Mouse (Mus musculus) spleen, adult 2 months (tissue): ENCODE measurements around the gene Tmem45a2. TPM values are rescaled to one million over a fixed set of nuclear protein-coding genes. Genes with fewer than 3 reads are reported as not detected.

ENCODE experiments used
- DNase-seq, 2 experiments: peaks; one replicate each; pipeline versions ENCODE4 v3.0.0 to v3.0.0-alpha.2; 2012 to 2021; ENCODE audit warnings: low spot score in 2 of 2, low read depth in 1 of 2
- H3K27ac ChIP-seq: fragments of 200-500 bp; 2 replicates; pipeline ENCODE4 v1.5.1; 2012; ENCODE audit warnings: low read length, inconsistent platforms; ENCODE audit not compliant: insufficient read depth
- H3K27me3 ChIP-seq: fragments of 200-500 bp; 2 replicates; pipeline ENCODE4 v1.6.1; 2012; ENCODE audit warnings: mild to moderate bottlenecking, moderate library complexity, low read length, inconsistent platforms; ENCODE audit not compliant: control insufficient read depth, insufficient read depth
- H3K36me3 ChIP-seq: fragments of 200-500 bp; 2 replicates; pipeline ENCODE4 v1.6.1; 2012; ENCODE audit warnings: mild to moderate bottlenecking, low read length, inconsistent platforms; ENCODE audit not compliant: control insufficient read depth, insufficient read depth
- H3K4me1 ChIP-seq: fragments of 200-500 bp; 2 replicates; pipeline ENCODE4 v1.6.1; 2011; ENCODE audit warnings: inconsistent platforms; ENCODE audit not compliant: control insufficient read depth, insufficient read depth, insufficient read length
- H3K4me3 ChIP-seq: fragments of 200-500 bp; 2 replicates; pipeline ENCODE4 v1.5.1; 2011; ENCODE audit warnings: mild to moderate bottlenecking, inconsistent platforms; ENCODE audit not compliant: insufficient read depth, insufficient read length; ENCODE audit errors: extremely low read depth
- CTCF ChIP-seq: fragments of 200-500 bp; IDR thresholded peaks from 2 replicates; pipeline ENCODE4 v1.5.1; 2011; ENCODE audit warnings: mild to moderate bottlenecking, inconsistent platforms; ENCODE audit not compliant: insufficient read depth, insufficient read length, insufficient replicate concordance; ENCODE audit errors: extremely low read depth
- POLR2A ChIP-seq: fragments of 200-500 bp; IDR thresholded peaks from 2 replicates; pipeline ENCODE4 v1.6.1; 2011; ENCODE audit warnings: low read depth, low read length, inconsistent platforms
- WGBS: fragments of 180-500 bp; shearing (Covaris S2); methylation state at CpG from one replicate; pipeline ENCODE4 v1.1.7; 2018; 5-methylcytosine and 5-hydroxymethylcytosine counted together
- polyA plus RNA-seq: library from polyadenylated mRNA; depleted of rRNA; stranded (reverse); fragments of >200 nt; gene quantifications from 2 replicates; pipeline ENCODE4 v1.2.3, GENCODE M21; 2012; rRNA removed

The Tmem45a2 gene
- polyA plus RNA-seq, result not detected in 2 replicates

DNA sequence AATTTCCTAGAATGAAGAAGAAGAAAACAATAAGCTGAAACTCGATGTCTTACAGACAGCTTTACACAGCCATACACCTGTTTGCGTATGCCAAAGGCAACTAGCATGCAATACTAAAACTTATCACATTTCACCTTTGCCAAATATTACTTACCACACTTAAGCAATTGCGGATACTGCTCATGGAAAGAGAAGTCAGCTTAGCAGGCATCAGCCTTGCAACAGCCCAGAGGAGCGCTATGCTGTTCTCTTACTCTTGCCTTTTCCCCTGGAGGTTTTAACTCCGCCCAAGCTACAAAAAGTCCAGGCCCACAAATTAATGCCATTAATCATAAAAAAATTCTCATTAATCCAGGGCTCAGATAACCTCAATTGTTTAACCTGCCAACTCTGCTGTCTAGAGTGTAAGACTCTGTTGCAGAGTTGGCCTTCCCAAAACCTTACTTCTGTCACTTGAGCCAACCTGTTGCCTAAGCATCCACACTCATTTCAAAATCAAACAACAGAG, at the start of gene Tmem45a2:
Gene Tmem45a2, minus strand, starts transcription at position 241 of the 508 bp plus-strand sequence.
- H3K27ac ChIP-seq, result no peak within 1 kb of the TSS
- no peak for TF ChIP-seq POLR2A
- no peak for TF ChIP-seq CTCF
- no peak within 1 kb of the TSS for H3K4me3 ChIP-seq
- no peaks in the 10 kb centered on the region for H3K36me3 ChIP-seq
- H3K4me1 ChIP-seq, result no peaks in the 10 kb centered on the region
- DNase-seq, result no peak
- no peaks in the 10 kb centered on the region for H3K27me3 ChIP-seq
- 89% methylated on average over 5 of the region's 5 CpGs for WGBS

DNA sequence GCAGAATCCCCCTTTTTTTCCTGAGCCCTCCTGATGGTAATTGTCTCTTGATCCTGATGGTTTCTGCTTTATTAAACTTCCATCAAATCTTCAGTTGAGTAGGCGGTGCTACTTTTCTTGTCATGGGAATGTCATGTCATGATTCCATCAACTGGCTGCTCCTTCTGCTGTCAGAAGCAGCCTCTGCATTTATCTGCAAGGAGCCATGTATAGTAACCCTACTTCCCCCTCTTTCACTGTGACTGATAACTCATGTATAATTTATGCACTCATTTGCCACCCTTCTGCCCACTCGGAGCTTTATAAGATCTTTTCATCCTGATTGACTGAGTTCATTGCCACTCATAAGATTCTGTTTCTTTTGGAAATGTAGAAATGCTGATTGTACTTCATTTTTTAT, 46.4 kb upstream of the Tmem45a2 start:
- peaks cover 2% of the 10 kb centered on the region; the same call in 1 of the 2 replicates for H3K4me1 ChIP-seq
- H3K27ac ChIP-seq, result no peak overlapping the region
- WGBS, result 55% methylated on average over 2 of the region's 2 CpGs
- TF ChIP-seq CTCF (no peak), POLR2A (no peak)
- H3K36me3 ChIP-seq, result no peaks in the 10 kb centered on the region
- no peak overlapping the region for H3K4me3 ChIP-seq
- no peak for DNase-seq
- H3K27me3 ChIP-seq, result no peaks in the 10 kb centered on the region

DNA sequence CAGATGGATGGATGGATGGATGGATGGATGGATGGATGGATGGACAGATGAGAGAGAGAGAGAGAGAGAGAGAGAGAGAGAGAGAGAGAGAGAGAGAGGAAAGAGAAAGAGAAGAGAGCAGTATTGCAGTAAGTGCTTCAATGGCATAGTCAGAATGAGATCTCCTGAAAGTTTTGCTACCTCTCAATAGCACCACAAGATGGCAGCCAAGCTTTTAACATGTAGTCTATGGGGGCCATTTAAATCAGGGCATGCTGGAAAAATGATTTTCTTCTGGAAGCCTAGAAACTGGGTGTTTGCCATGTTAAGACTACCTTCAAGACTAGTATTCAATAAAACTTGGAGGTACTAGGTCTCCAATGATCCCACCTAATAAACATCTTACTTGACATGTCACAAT, 44.9 kb upstream of the Tmem45a2 start:
- no peaks in the 10 kb centered on the region for H3K36me3 ChIP-seq
- TF ChIP-seq POLR2A (no peak), CTCF (no peak)
- no peak overlapping the region for H3K27ac ChIP-seq
- no peaks in the 10 kb centered on the region for H3K27me3 ChIP-seq
- H3K4me1 ChIP-seq, result peaks cover 2% of the 10 kb centered on the region; the same call in 1 of the 2 replicates
- no peak for DNase-seq
- H3K4me3 ChIP-seq, result no peak overlapping the region

DNA sequence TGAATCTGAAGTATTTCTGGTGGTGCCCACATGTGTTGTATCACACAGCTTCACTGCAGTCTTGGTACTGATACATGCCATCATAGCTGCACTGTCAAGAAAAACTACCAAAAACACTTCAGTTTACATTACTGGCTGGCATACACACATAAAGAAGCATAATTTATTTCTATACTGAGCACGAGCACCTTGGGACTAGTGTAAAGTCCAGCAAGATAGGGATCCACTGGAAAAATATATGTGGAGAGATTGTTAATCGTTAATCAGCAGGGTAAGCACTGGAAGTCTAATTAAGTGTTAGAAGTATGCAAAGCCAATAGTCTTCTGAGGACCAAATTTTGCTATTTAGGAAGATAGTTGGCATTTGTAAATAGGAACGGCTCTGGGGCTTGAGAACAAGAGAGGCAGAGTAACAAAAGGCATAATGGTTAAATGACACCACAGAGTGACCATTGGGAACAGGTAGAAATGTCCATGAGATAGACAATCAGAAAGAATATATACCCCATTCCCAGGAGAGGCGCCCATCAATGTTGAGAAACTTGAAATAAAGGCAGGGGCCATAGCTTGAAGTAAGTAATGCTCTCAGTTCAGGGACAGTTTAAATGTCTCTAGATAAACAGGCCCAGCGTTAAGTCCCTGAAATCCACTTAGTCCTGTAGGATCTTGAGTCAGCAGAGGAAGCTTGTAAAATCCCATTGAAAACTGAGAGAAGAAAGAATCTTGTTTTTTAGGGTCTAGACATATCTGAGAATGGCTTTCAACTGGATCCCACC, 35.2 kb upstream of the Tmem45a2 start:
- TF ChIP-seq POLR2A, result no peak
- TF ChIP-seq CTCF, result no peak
- WGBS, result 78% methylated on average over 5 of the region's 5 CpGs
- no peak overlapping the region for H3K27ac ChIP-seq

DNA sequence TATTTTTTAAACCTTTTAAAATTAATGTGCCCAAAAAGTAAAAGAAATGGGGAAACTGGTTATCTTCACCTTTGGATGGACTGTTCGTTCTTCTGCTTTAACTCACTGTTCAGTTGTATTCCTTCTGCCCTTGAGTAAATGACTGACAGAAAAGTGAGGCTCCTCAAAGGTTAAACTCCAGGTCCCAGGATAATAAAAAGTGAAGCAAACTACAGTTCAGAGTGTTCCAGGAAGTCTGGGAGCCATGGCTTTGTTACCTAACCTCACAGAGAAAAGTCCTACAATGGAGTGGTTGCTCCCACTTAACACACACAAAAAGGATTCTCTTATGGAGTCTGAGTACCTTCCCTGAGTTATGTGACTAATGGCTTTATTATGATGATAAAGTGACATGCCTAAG, 30.0 kb upstream of the Tmem45a2 start:
- no peak for DNase-seq
- no peaks in the 10 kb centered on the region for H3K4me1 ChIP-seq
- no peaks in the 10 kb centered on the region for H3K27me3 ChIP-seq
- H3K4me3 ChIP-seq, result no peak overlapping the region
- no peak for TF ChIP-seq POLR2A
- no peak for TF ChIP-seq CTCF
- H3K27ac ChIP-seq, result no peak overlapping the region
- no peaks in the 10 kb centered on the region for H3K36me3 ChIP-seq
- WGBS, result 90% methylated on average over 1 of the region's 1 CpGs

More for the DNA sequence above, 35.2 kb upstream of the Tmem45a2 start:
- H3K4me3 ChIP-seq, result no peak overlapping the region
- no peaks in the 10 kb centered on the region for H3K4me1 ChIP-seq
- H3K36me3 ChIP-seq, result no peaks in the 10 kb centered on the region
- DNase-seq, result no peak
- H3K27me3 ChIP-seq, result no peaks in the 10 kb centered on the region

DNA sequence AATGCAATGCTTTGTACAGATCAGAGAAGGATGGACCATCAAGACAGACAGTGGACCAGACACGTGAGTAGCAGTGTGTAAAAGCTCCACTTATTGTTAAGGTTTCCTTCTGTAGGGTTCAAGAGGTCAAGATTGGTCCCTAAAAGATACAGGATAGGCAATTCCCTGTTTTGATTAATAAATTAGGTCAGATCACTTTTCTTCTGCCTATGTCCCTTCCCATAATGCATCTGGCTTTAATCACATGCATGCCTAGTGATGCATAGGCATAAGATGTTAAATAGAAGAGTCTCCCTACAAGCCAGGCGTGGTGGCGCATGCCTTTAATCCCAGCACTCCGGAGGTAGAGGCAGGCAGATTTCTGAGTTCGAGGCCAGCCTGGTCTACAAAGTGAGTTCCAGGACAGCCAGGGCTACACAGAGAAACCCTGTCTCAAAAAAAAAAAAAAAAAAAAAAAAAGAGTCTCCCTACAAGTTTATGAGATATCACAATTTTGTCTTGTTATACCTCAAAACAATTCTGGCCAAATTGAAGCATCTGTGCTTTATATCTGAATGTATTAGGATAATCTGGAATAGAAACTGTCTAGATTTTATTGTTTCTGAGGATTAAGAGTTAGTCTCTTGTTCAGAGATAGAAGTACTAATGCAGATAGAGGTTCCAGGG, 28.5 kb upstream of the Tmem45a2 start:
- DNase-seq, result no peak
- Histone ChIP-seq H3K27me3 (no peaks in the 10 kb centered on the region), H3K36me3 (no peaks in the 10 kb centered on the region), H3K27ac (no peak overlapping the region), H3K4me1 (no peaks in the 10 kb centered on the region), H3K4me3 (no peak overlapping the region)
- TF ChIP-seq POLR2A (no peak), CTCF (no peak)
- 79% methylated on average over 5 of the region's 5 CpGs for WGBS
